Comparison of ENCODE assay signal across 9 mouse cellular contexts in genomic region chr4:131254691-131255090, GRCm38 (mm10).
DNase-seq lines count a peak whose midpoint lies in the region; ATAC-seq and TF ChIP-seq lines count a peak whose summit lies in the region.
"Had no signal": no experiment of that assay in that cellular context is flagged by ENCODE, and none has a peak within 500 bp of the region (broad histone marks: within the 10 kb centered on the region; RNA-seq: fewer than 3 reads in every experiment).

No protein-coding gene starts in this region.

- 61% methylated on average over 6 of the region's 6 CpGs for WGBS in cerebellum, adult 2 months
- 39% methylated on average over 6 of the region's 6 CpGs for WGBS in lung, postnatal 0 days

- H3K27me3 ChIP-seq in cerebellum, adult 2 months (ENCODE audit: control insufficient read depth, insufficient read depth, low read length): no peaks in the 10 kb centered on the region
- 0 out of 2 replicates have a peak, but pooled peaks cover 3% of the 10 kb centered on the region for H3K27me3 ChIP-seq in lung, postnatal 0 days (replicated peaks; ENCODE audit: insufficient read depth, low read length)

- H3K36me3 ChIP-seq in lung, postnatal 0 days (ENCODE audit: insufficient read depth, low read length): no peaks in the 10 kb centered on the region
- H3K36me3 ChIP-seq: embryonic facial prominence, embryonic 13.5 days had no signal

- DNase-seq in cerebellum, adult 2 months: peak; percentile 35 to 42
- DNase-seq in cerebellum, adult 11 months: no peak
- DNase-seq in left cerebral cortex, adult 2 months (ENCODE audit: extremely low spot score in 1 of 2, low spot score in 2 of 2): no peak
- no peak for DNase-seq in left cerebral cortex, adult 9 months (ENCODE audit: low spot score in 2 of 2)
- peak; percentile 59 for DNase-seq in cerebellum, postnatal 10 days
- DNase-seq in lung, postnatal 0 days (ENCODE audit: low spot score): peak; percentile 12
- no peak for DNase-seq in layer of hippocampus, adult 9-11 months

- H3K9me3 ChIP-seq in lung, postnatal 0 days (ENCODE audit: low read length): no peaks in the 10 kb centered on the region
- H3K9me3 ChIP-seq: embryonic facial prominence, embryonic 13.5 days had no signal

- H3K27ac ChIP-seq in cerebellum, adult 2 months (ENCODE audit: insufficient read depth, low read length): no peak overlapping the region
- H3K27ac ChIP-seq in left cerebral cortex, adult 2 months: no peak overlapping the region
- no peak overlapping the region for H3K27ac ChIP-seq in lung, postnatal 0 days (ENCODE audit: low read length)
- H3K27ac ChIP-seq: embryonic facial prominence, embryonic 13.5 days had no signal

- TF ChIP-seq EP300 in lung, postnatal 0 days (IDR thresholded peaks at IDR 0.05): no peak

- TF ChIP-seq POLR2A in cerebellum, adult 2 months (IDR thresholded peaks at IDR 0.05; ENCODE audit: borderline replicate concordance, insufficient read depth, low read length): no peak

- no peak for ATAC-seq in lung, postnatal 0 days
- ATAC-seq in erythroid progenitor cell, adult 5-6 weeks (replicated peaks; ENCODE audit: low FRiP score, poor library complexity, severe bottlenecking): no peak

- peak; percentile 48 for TF ChIP-seq CTCF in cerebellum, adult 2 months (IDR thresholded peaks at IDR 0.05; ENCODE audit: borderline replicate concordance, insufficient read depth, low read depth, low read length)
- TF ChIP-seq CTCF in left cerebral cortex, adult 2 months (IDR thresholded peaks at IDR 0.05): peak; percentile 54
- peak; percentile 67 for TF ChIP-seq CTCF in lung, postnatal 0 days (IDR thresholded peaks at IDR 0.05)

- intact Hi-C loops in left cerebral cortex, adult 2 months (cut with DNase I): loop anchor here (5.0 kb wide), 2 partner anchors 113 to 147 kb away; no protein-coding TSS in a partner anchor

- H3K9ac ChIP-seq in lung, postnatal 0 days (replicated peaks; ENCODE audit: low read depth): no peak overlapping the region
- H3K9ac ChIP-seq: embryonic facial prominence, embryonic 13.5 days had no signal

- no peak overlapping the region for H3K4me3 ChIP-seq in cerebellum, adult 2 months (replicated peaks; ENCODE audit: insufficient read depth, low read depth, low read length)
- H3K4me3 ChIP-seq in left cerebral cortex, adult 2 months: no peak overlapping the region
- no peak overlapping the region for H3K4me3 ChIP-seq in lung, postnatal 0 days (ENCODE audit: low read depth, low read length)
- H3K4me3 ChIP-seq: embryonic facial prominence, embryonic 13.5 days had no signal

- no peaks in the 10 kb centered on the region for H3K4me1 ChIP-seq in cerebellum, adult 2 months (ENCODE audit: control insufficient read depth, insufficient read depth, low read length)
- H3K4me1 ChIP-seq in lung, postnatal 0 days (ENCODE audit: insufficient read depth, low read depth, low read length): no peaks in the 10 kb centered on the region

- H3K4me2 ChIP-seq in lung, postnatal 0 days (replicated peaks; ENCODE audit: low read depth, low read length): no peak overlapping the region
- H3K4me2 ChIP-seq: embryonic facial prominence, embryonic 13.5 days had no signal

Comparison
In these comparisons a context has a peak if more than half of its experiments do, and no peak if none do; other contexts are left out.
1. DNase-seq: peak in cerebellum, adult 2 months (2 of 2), cerebellum, postnatal 10 days (2 of 2) and lung, postnatal 0 days (single experiment); none in cerebellum, adult 11 months (single experiment), left cerebral cortex, adult 2 months (0 of 2), left cerebral cortex, adult 9 months (0 of 2) and layer of hippocampus, adult 9-11 months (single experiment).
2. Peak in every context shown above with its lines, with median percentiles within 50 percentile points of each other: CTCF ChIP-seq.